Mouse (Mus musculus) CH12F3 (cell line): ENCODE measurements around the gene Mmp13.
"Not testable (repeated sequence)": the region's sequence is repeated elsewhere in the genome, so short reads cannot be mapped to it uniquely, and the experiment has no call there.

Experiments
- in situ Hi-C: fragments of 300-500 bp; cut with MboI; formaldehyde crosslinking; loops from 2 replicates; pipeline ENCODE4 v1.14.3; 2020; ENCODE audit warnings: low sequenced_read_pairs

Mmp13 gene

DNA sequence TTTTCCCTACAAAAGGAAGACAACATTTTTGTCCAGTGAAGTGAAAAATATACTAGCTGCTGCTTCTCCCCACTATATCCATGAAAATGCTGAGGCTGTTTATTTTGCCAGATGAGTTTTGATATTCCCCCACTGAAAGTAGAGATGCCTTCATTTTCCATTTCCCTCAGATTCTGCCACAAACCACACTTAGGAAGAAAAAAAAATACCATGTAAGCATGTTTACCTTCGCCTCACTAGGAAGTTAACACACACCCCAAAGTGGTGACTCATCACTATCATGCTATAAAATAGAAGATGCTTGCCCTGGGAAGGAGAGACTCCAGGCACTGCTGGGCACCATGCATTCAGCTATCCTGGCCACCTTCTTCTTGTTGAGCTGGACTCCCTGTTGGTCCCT, at the start of gene Mmp13:
Gene Mmp13 (plus strand): TSS at position 301 of the 400 bp plus-strand sequence.
- in situ Hi-C loops, result no loop called here

DNA sequence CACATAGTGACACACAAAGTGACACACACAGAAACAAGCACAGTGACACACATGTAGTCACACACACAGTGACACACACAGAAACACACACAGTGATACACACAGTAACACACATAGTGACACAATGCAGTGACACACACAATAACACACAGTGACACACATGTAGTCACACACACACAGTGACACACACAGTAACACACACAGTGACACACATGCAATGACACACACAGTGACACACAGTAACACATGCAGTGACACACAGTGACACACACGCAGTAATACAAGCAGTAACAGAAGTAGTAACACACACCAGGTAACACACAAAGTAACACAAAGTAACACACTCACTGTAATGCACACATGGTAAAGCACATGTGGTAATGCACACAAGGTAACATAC, 33.7 kb upstream of the Mmp13 start:
- in situ Hi-C loops, result no loop called here

DNA sequence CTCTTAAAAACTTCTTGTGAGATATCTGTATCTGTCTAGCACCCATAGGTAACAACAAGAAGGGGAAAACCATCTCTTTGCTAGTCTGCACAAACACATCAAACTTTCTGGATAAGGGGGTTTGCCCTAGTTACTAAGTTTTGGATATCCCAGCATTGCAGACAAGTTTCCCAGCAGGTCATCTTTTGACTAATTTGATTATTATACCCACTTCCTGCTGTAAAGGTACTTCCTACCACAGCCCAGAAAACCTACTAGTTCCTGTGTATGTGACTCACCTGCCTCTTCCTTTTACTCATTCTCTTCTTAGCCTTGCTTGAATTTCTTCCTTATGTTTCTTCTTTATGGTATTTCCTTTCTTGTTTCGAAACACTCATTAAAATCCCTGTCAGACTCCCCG, 32.3 kb upstream of the Mmp13 start:
- in situ Hi-C loops, result no loop called here

DNA sequence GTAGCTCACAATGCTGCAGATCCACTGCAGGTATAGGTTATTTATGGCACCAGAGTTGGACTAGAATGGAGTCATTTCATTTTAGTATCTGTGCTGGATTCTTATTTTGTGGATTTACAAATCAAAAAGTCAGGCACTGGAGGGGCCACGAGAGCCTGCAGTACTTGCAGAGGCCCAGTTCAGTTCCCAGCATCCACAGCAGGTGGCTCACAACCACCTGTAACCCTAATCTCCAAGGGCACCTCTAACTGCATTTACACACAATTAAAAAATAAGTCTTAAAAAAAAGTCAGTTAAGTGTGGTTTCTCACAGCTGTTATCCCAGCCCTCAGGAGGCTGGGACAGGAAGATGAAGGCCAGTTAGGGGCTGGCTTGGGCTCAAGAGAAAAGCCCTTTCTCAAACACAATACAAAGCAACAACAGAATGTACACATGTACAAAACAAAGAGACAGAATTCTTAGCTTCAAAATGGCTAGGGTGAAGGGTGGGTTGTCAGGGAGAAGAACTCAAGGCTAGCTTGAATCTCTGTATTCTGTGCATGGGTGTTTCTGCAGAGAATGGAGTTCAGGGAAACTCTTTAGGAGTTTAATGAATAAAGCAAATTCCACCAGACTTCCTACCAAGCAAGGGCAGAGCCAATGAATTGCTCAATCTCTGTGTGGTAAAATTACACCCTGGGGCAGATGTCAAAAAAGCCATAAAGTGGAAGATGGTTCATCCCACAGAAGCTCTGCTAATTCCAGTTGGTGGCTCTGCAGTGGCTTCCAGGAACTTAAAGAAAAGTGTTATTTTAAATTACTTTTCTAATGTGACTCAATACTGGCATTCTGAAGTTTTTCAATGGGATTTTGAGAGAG, 19.3 kb upstream of the Mmp13 start:
- in situ Hi-C loops, result no loop called here

DNA sequence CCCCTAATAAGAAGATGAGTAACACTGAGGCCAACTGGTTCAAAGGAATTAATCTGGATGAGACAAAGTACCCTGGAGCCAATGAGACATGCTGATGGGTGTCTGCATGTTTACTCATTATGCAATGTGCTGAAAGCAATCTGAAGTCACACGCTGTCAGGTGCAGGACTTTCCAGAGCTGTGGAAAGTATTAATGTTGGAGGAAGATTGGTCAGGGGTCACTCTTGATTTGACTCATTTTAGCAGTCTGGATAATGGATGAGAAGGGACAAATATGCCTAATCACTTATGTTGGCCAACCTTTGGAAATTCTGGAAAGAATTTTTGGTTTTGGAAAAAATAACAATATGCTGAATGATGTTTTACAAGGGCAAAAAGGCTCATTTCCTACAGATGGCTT, 10.6 kb upstream of the Mmp13 start:
- in situ Hi-C loops, result no loop called here

DNA sequence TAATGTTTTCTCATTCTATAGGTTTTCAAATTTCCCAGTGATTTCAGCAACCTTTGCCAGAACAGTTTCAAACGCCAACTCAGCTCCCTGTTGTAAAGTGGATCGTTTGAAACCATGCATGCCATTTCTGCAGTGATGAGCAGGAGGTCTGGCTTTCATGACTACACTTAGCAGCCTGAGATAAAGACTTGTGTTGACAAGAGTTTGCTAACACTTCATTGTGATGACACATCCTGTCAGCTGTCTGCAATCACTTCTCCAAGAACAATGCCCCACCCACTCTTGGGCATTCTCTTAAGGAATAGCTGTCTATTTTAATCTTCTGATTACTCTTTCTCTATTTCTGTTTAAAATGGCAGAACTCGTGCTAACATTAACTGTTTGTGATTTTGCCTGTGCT, 2.2 kb upstream of the Mmp13 start:
- in situ Hi-C loops, result no loop called here

DNA sequence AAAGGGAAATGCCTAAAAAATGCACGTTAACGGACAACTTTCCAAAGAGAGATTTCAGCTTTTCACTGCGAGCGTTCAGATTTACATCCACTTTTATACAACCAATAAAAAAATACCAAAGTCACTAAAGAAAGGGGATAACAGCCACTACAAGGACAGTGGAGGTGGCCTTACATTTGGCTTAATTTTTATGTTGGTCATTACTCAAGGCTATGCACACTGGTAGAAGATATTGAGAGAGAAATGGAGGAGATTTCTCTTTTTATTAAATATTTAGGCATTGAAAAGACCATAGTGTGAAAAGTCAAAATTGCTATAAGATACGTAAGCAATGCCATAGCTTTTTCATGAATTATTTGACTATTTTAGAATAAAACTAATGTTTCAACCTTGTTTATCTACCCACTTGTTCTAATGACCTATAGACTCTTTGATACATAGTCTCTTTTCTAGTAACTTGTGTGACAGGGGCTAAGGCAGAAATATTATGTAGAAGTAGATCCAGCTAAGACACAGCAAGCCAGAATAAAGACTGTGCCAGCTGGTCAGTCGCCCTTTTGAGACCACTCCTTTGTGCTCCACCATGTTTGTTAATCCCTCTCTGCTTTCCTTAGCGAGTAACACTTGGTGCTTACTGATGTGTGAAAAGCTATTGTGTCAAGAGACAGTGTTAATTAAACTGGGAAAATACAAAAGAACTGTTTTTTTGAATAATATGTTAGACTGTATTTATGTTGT, 10.4 kb downstream of the Mmp13 start:
- in situ Hi-C loops, result no loop called here

DNA sequence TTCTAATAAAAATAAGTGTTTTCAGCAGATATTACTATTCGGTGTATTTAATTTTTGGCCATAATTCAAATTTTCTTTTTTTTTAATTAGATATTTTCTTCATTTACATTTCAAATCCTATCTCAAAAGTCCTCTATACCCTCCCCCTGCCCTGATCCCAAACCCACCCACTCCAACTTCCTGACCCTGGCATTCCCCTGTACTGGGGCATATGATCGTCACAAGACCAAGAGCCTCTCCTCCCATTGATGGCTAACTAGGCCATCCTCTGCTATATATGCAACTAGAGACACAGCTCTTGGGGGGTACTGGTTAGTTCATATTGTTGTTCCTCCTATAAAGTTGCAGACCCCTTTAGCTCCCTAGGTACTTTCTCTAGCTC, 11.0 kb downstream of the Mmp13 start:
- in situ Hi-C loops, result not testable (repeated sequence)

DNA sequence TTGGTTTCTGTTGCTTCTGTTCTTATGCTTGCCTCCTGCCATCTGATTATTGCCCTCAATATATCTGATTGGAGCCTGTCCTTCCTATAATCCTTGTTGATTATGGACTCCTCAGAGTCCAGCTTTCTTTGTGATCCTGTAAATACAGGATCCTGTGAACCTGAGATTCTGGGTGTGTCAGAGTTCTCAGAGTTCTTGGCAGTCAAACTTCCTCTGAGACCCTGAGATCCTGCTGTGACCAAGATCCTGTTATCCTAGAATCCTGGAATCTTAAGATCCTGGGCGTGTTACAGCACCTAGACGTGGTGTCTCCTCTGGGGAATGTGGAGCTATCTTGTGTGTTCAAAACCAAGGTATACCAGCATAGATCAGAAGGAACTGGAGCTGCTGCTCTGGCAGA, 17.2 kb downstream of the Mmp13 start:
- in situ Hi-C loops, result no loop called here

DNA sequence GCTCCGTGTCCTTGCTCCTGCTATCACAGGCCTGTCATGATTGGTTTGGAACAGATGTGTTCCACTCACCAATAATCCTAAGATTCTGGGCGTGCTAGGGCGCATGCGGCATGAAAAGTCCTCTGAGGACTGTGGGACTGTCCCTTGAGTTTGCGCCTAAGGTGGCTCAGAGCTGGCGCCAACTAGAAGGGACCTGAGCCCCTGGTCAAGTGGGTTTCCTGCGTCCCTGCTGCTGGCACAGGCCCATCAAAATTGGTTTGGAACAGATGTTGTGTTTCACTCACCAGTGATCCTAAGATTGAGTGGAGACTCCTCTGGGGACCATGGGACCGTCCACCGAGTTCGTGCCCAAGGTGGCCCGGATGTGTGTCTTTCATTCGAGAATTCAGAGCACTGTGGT, 17.6 kb downstream of the Mmp13 start:
- in situ Hi-C loops, result no loop called here

DNA sequence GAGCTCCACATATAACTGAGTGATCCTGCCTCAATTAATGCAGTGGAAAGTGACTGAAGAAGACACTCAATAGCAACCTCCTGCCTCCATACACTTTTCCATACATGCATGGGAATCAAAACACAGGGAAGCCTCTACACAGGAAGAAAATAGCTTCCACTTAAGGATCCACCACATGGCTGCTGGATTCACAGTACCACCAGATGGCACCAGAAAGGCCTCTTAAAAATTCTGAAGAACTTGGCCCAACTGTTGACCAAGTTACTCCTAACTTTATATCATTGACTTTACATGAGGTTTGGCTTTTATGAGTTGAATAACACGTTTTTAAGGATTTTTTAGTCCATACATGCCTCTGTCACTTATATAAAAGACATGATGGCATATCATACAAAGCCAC, 19.8 kb downstream of the Mmp13 start:
- in situ Hi-C loops, result no loop called here

DNA sequence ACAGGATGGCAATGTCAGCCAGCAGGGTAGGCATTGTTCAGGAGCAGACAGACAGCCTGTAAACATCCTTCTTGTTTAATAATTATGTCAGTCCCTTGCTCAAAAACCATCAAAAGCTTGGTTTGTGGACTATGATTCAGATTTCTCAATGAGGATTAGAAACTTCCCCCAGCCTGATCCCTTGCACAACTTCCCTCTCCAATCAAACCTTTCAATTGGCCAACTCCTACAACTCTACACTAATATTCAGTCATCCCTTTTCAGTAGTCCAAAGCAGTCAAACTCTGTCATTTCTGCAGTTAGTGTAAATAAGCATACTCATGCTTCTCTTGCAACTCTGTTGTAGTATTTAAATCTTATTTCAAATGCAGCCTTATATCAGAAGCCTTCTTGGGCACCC, 59.5 kb downstream of the Mmp13 start:
- in situ Hi-C loops, result no loop called here
